Mouse (Mus musculus) CH12.LX (cell line): ENCODE results near the gene Arhgap5. TPM values are rescaled to one million over a fixed set of nuclear protein-coding genes. Genes with fewer than 3 reads are reported as not detected.
A peak's percentile ranks its signal among the peaks of the same experiment; 100 is the strongest.

Source experiments
- DNase-seq: peaks from one replicate; pipeline ENCODE4 v3.0.0-alpha.2; 2013; ENCODE audit errors: extremely low read depth
- H3K27ac ChIP-seq: 2 replicates; pipeline ENCODE4 v1.5.1; 2012; ENCODE audit warnings: low read depth, mild to moderate bottlenecking, control low read depth, moderate library complexity; ENCODE audit not compliant: insufficient read depth
- H3K27me3 ChIP-seq: replicated peaks from 2 replicates; pipeline ENCODE3; 2012; ENCODE audit warnings: inconsistent platforms
- H3K36me3 ChIP-seq, 2 experiments: replicated peaks in 1 of 2; 2 replicates each; pipeline versions ENCODE3 to v1.6.1; 2012; ENCODE audit warnings: inconsistent platforms in 1 of 2, low read length in 1 of 2, mild to moderate bottlenecking in 1 of 2, mixed read lengths in 1 of 2, moderate library complexity in 1 of 2; ENCODE audit not compliant: control insufficient read depth in 1 of 2, insufficient read depth in 1 of 2
- H3K4me1 ChIP-seq, 2 experiments: 2 replicates each; pipeline ENCODE4 v1.6.1; 2012; ENCODE audit warnings: inconsistent platforms in 1 of 2, moderate library complexity in 1 of 2; ENCODE audit not compliant: insufficient read depth in 2 of 2, control insufficient read depth in 1 of 2
- H3K4me2 ChIP-seq: 2 replicates; pipeline ENCODE4 v1.6.1; 2012; ENCODE audit warnings: low read depth, mild to moderate bottlenecking, control low read depth; ENCODE audit not compliant: poor library complexity, insufficient read depth, severe bottlenecking
- H3K4me3 ChIP-seq, 3 experiments: fragments of 150-350 bp in 1 of 3; sonication (generic) in 1 of 3; replicated peaks in 1 of 3; 2 replicates each; pipeline versions ENCODE3 to v1.5.1; 2011 to 2012; ENCODE audit warnings: low read depth in 2 of 3, low read length in 2 of 3, mild to moderate bottlenecking in 2 of 3, moderate library complexity in 2 of 3, control low read depth in 1 of 3, improper control_type of control experiment in 1 of 3, inconsistent platforms in 1 of 3, mixed read lengths in 1 of 3; ENCODE audit not compliant: poor library complexity in 1 of 3
- H3K79me2 ChIP-seq: replicated peaks from 2 replicates; pipeline ENCODE4 v1.6.1; 2012; ENCODE audit warnings: mild to moderate bottlenecking, moderate library complexity; ENCODE audit not compliant: control insufficient read depth, poor library complexity, insufficient read depth, severe bottlenecking; ENCODE audit errors: extremely low read depth
- H3K9ac ChIP-seq: 2 replicates; pipeline ENCODE4 v1.6.1; 2012; ENCODE audit warnings: low read depth, mild to moderate bottlenecking, control low read depth, moderate library complexity; ENCODE audit not compliant: insufficient read depth
- H3K9me3 ChIP-seq: replicated peaks from 2 replicates; pipeline ENCODE3; 2012; ENCODE audit warnings: low read length, inconsistent platforms, mixed read lengths
- CHD1 ChIP-seq: IDR thresholded peaks from 2 replicates; pipeline ENCODE4 v1.6.1; 2012; ENCODE audit warnings: low read depth, low read length, improper control_type of control experiment, inconsistent platforms
- CTCF ChIP-seq, 2 experiments: IDR thresholded peaks in 1 of 2; conservative IDR thresholded peaks in 1 of 2; 2 replicates each; pipeline ENCODE4 v1.5.1; 2011 to 2012; ENCODE audit warnings: low read depth in 2 of 2, low read length in 2 of 2, improper control_type of control experiment in 1 of 2, inconsistent platforms in 1 of 2, mild to moderate bottlenecking in 1 of 2, moderate library complexity in 1 of 2
- E2F4 ChIP-seq: IDR thresholded peaks from 2 replicates; pipeline ENCODE4 v1.6.1; 2011; ENCODE audit warnings: low read depth, low read length, improper control_type of control experiment; ENCODE audit not compliant: insufficient replicate concordance
- ELF1 ChIP-seq: IDR thresholded peaks from 2 replicates; pipeline ENCODE4 v1.6.1; 2014; ENCODE audit warnings: low read depth, mild to moderate bottlenecking, inconsistent platforms, low read length, improper control_type of control experiment
- EP300 ChIP-seq: IDR thresholded peaks from 2 replicates; pipeline ENCODE4 v1.6.1; 2011; ENCODE audit warnings: low read length, improper control_type of control experiment
- ETS1 ChIP-seq: conservative IDR thresholded peaks from 2 replicates; pipeline ENCODE4 v1.6.1; 2012; ENCODE audit warnings: low read depth, mild to moderate bottlenecking, inconsistent platforms, low read length, improper control_type of control experiment, moderate library complexity
- GABPA ChIP-seq: IDR thresholded peaks from 2 replicates; pipeline ENCODE4 v1.6.1; 2012; ENCODE audit warnings: low read depth, low read length, improper control_type of control experiment, inconsistent platforms; ENCODE audit not compliant: insufficient replicate concordance
- HCFC1 ChIP-seq: IDR thresholded peaks from 2 replicates; pipeline ENCODE4 v1.6.1; 2012; ENCODE audit warnings: low read depth, mild to moderate bottlenecking, inconsistent platforms, low read length, improper control_type of control experiment
- IRF4 ChIP-seq: IDR thresholded peaks from 2 replicates; pipeline ENCODE4 v1.6.1; 2014; ENCODE audit warnings: low read depth, mild to moderate bottlenecking, inconsistent platforms, low read length, improper control_type of control experiment
- JUN ChIP-seq: IDR thresholded peaks from 2 replicates; pipeline ENCODE4 v1.6.1; 2011; ENCODE audit warnings: low read depth, mild to moderate bottlenecking, low read length, improper control_type of control experiment, moderate library complexity; ENCODE audit not compliant: insufficient read depth
- JUND ChIP-seq: conservative IDR thresholded peaks from 2 replicates; pipeline ENCODE4 v1.6.1; 2011; ENCODE audit warnings: low read depth, low read length, improper control_type of control experiment
- KAT2A ChIP-seq: IDR thresholded peaks from 2 replicates; pipeline ENCODE4 v1.6.1; 2012; ENCODE audit warnings: low read length, improper control_type of control experiment, inconsistent platforms; ENCODE audit not compliant: insufficient replicate concordance
- MAFK ChIP-seq: IDR thresholded peaks from 2 replicates; pipeline ENCODE4 v1.6.1; 2011; ENCODE audit warnings: low read length, improper control_type of control experiment; ENCODE audit not compliant: insufficient replicate concordance
- MAX ChIP-seq: IDR thresholded peaks from 2 replicates; pipeline ENCODE4 v1.6.1; 2011; ENCODE audit warnings: low read length, improper control_type of control experiment
- MEF2A ChIP-seq: IDR thresholded peaks from 2 replicates; pipeline ENCODE4 v1.6.1; 2014; ENCODE audit warnings: low read depth, mild to moderate bottlenecking, inconsistent platforms, low read length, improper control_type of control experiment, borderline replicate concordance
- MXI1 ChIP-seq: IDR thresholded peaks from 2 replicates; pipeline ENCODE4 v1.6.1; 2011; ENCODE audit warnings: mild to moderate bottlenecking, low read depth, low read length, improper control_type of control experiment
- MYC ChIP-seq: IDR thresholded peaks from 2 replicates; pipeline ENCODE4 v1.6.1; 2011; ENCODE audit warnings: low read depth, mild to moderate bottlenecking, improper control_type of control experiment, low read length
- NELFE ChIP-seq: IDR thresholded peaks from 2 replicates; pipeline ENCODE4 v1.6.1; 2011; ENCODE audit warnings: low read depth, low read length, improper control_type of control experiment
- NRF1 ChIP-seq: IDR thresholded peaks from 2 replicates; pipeline ENCODE4 v1.6.1; 2014; ENCODE audit warnings: low read depth, mild to moderate bottlenecking, inconsistent platforms, low read length, improper control_type of control experiment, moderate library complexity
- POLR2A ChIP-seq: IDR thresholded peaks from 2 replicates; pipeline ENCODE4 v1.6.1; 2011; ENCODE audit warnings: low read depth, mild to moderate bottlenecking, improper control_type of control experiment, low read length
- POLR2AphosphoS2 ChIP-seq: IDR thresholded peaks from 2 replicates; pipeline ENCODE4 v1.6.1; 2011; ENCODE audit warnings: low read depth, low read length, improper control_type of control experiment
- RAD21 ChIP-seq: IDR thresholded peaks from 2 replicates; pipeline ENCODE4 v1.6.1; 2011; ENCODE audit warnings: low read depth, mild to moderate bottlenecking, low read length, improper control_type of control experiment, moderate library complexity
- RCOR1 ChIP-seq: conservative IDR thresholded peaks from 2 replicates; pipeline ENCODE4 v1.6.1; 2012; ENCODE audit warnings: low read depth, mild to moderate bottlenecking, inconsistent platforms, low read length, improper control_type of control experiment
- SIN3A ChIP-seq: IDR thresholded peaks from 2 replicates; pipeline ENCODE4 v1.6.1; 2012; ENCODE audit warnings: low read length, improper control_type of control experiment, inconsistent platforms
- SMC3 ChIP-seq: IDR thresholded peaks from 2 replicates; pipeline ENCODE4 v1.6.1; 2011; ENCODE audit warnings: low read depth, low read length, improper control_type of control experiment
- UBTF ChIP-seq: IDR thresholded peaks from 2 replicates; pipeline ENCODE4 v1.6.1; 2012; ENCODE audit warnings: low read depth, mild to moderate bottlenecking, inconsistent platforms, low read length, improper control_type of control experiment, moderate library complexity
- ZC3H11A ChIP-seq: IDR thresholded peaks from 2 replicates; pipeline ENCODE4 v1.6.1; 2012; ENCODE audit warnings: low read depth, mild to moderate bottlenecking, inconsistent platforms, low read length, improper control_type of control experiment
- ZKSCAN1 ChIP-seq: IDR thresholded peaks from 2 replicates; pipeline ENCODE4 v1.6.1; 2012; ENCODE audit warnings: low read depth, inconsistent platforms, low read length, improper control_type of control experiment, borderline replicate concordance
- ZMIZ1 ChIP-seq: IDR thresholded peaks from 2 replicates; pipeline ENCODE4 v1.6.1; 2012; ENCODE audit warnings: low read depth, mild to moderate bottlenecking, inconsistent platforms, low read length, improper control_type of control experiment
- ZNF384 ChIP-seq: IDR thresholded peaks from 2 replicates; pipeline ENCODE4 v1.6.1; 2012; ENCODE audit warnings: low read depth, low read length, improper control_type of control experiment, inconsistent platforms
- dilution Hi-C: fragments of 300-500 bp; cut with MboI; formaldehyde crosslinking; loops from 2 replicates; pipeline ENCODE4 v1.14.3; 2020; ENCODE audit warnings: low sequenced_read_pairs; ENCODE audit not compliant: extremely low pct_unique_long_range_greater_than_20kb, extremely low pct_ligation_motif_present
- in situ Hi-C: fragments of 300-500 bp; cut with MboI; formaldehyde crosslinking; loops from 3 replicates; pipeline ENCODE4 v1.14.3; 2019; ENCODE audit warnings: low sequenced_read_pairs, low pct_ligation_motif_present, low pct_unique_long_range_greater_than_20kb, mixed read lengths
- polyA plus RNA-seq: library from polyadenylated mRNA; unstranded; fragments of >175 nt; gene quantifications from 2 replicates; pipeline ENCODE4 v1.2.1, GENCODE M21; 2012; ENCODE audit warnings: low read depth; ENCODE audit not compliant: insufficient read length
- total RNA-seq, 2 experiments: library from RNA; depleted of rRNA; stranded (reverse); fragments of 300-350 nt in 1 of 2; fragments of >200 nt in 1 of 2; gene quantifications; 2 replicates each; pipeline ENCODE4 v1.2.3; 2012 to 2014

Gene Arhgap5
- total and polyA plus RNA-seq, 3 experiments = 12.0 to 42.7 (median 13.0) TPM

GRCm38 (mm10) chr12:52529740-52530139 lies 26.0 kb downstream of the Arhgap5 start:
- Histone ChIP-seq H3K27ac (no peak overlapping the region), H3K27me3 (no peaks in the 10 kb centered on the region), H3K9me3 (no peaks in the 10 kb centered on the region), H3K79me2 (peaks cover 8% of the 10 kb centered on the region), H3K4me2 (no peak overlapping the region), H3K9ac (no peak overlapping the region), H3K4me1 (peaks cover 2 to 12% of the 10 kb centered on the region in 2 experiments; a peak in 3 of 4 replicates), H3K4me3 (no peak overlapping the region), H3K36me3 (no peaks in the 10 kb centered on the region)
- dilution Hi-C loops = no loop called here
- no peak for DNase-seq
- in situ Hi-C loops = no loop called here
- TF ChIP-seq SMC3 (no peak), E2F4 (no peak), CTCF (conservative IDR thresholded peaks at IDR 0.05 in 1 of 2, IDR thresholded peaks at IDR 0.05 in 1 of 2; ENCODE audit: low read depth in 2 of 2, low read length in 2 of 2) (no peak), MAFK (no peak), ZMIZ1 (no peak), ZNF384 (no peak), RAD21 (no peak), CHD1 (no peak), KAT2A (no peak), UBTF (no peak), POLR2AphosphoS2 (no peak), MYC (no peak), MEF2A (no peak), POLR2A (no peak), ETS1 (no peak), ZC3H11A (no peak), ELF1 (no peak), ZKSCAN1 (no peak)

GRCm38 (mm10) chr12:52541294-52541693 lies 37.5 kb downstream of the Arhgap5 start:
- Histone ChIP-seq H3K27me3 (no peaks in the 10 kb centered on the region), H3K4me2 (peak overlapping the region; percentile 56; the same call in 1 of the 2 replicates), H3K79me2 (peaks cover 4% of the 10 kb centered on the region; the same call in 1 of the 2 replicates), H3K9me3 (no peaks in the 10 kb centered on the region), H3K4me1 (peaks cover 0 to 49% of the 10 kb centered on the region in 2 experiments; a peak in 2 of 4 replicates), H3K4me3 (no peak overlapping the region), H3K27ac (no peak overlapping the region), H3K36me3 (peaks cover 0 to 2% of the 10 kb centered on the region in 2 experiments), H3K9ac (peak overlapping the region; percentile 63)
- TF ChIP-seq MEF2A (peak; percentile 89), MXI1 (peak; percentile 73; the same call in 1 of the 2 replicates), MAX (no peak), RCOR1 (0 out of 2 replicates have a peak, but pooled peaks have one; percentile 5), HCFC1 (no peak), JUN (no peak), CTCF (conservative IDR thresholded peaks at IDR 0.05 in 1 of 2, IDR thresholded peaks at IDR 0.05 in 1 of 2; ENCODE audit: low read depth in 2 of 2, low read length in 2 of 2) (no peak), GABPA (no peak), SIN3A (0 out of 2 replicates have a peak, but pooled peaks have one; percentile 30), ZKSCAN1 (no peak), NRF1 (no peak), IRF4 (peak; percentile 90), NELFE (no peak), EP300 (peak; percentile 86), JUND (0 out of 2 replicates have a peak, but pooled peaks have one; percentile 41)
- dilution Hi-C loops = no loop called here
- in situ Hi-C loops = no loop called here
- peak; percentile 59 for DNase-seq
